Mouse (Mus musculus) limb, embryonic 15.5 days (tissue): Measurements from ENCODE around the gene Vgll4. TPM values are rescaled to one million over a fixed set of nuclear protein-coding genes. Genes with fewer than 3 reads are reported as not detected.
A peak's percentile ranks its signal among the peaks of the same experiment; 100 is the strongest.

ENCODE experiments used
- ATAC-seq: fragments of 200-750 bp; cut with Nextera tagmentation; 2 replicates; pipeline ENCODE4 v1.8.0; 2017; ENCODE audit warnings: low read depth, moderate TSS enrichment; ENCODE audit not compliant: insufficient number of reproducible peaks, low FRiP score, low TSS enrichment
- H3K27ac ChIP-seq: fragments of 300-500 bp; sonication (generic); 2 replicates; pipeline ENCODE4 v1.5.1; 2015; ENCODE audit warnings: moderate library complexity, mild to moderate bottlenecking, inconsistent platforms
- H3K27me3 ChIP-seq: fragments of 300-500 bp; sonication (generic); 2 replicates; pipeline ENCODE4 v1.6.1; 2015; ENCODE audit warnings: inconsistent platforms
- H3K36me3 ChIP-seq: fragments of 300-500 bp; sonication (generic); 2 replicates; pipeline ENCODE4 v1.6.1; 2015; ENCODE audit warnings: inconsistent platforms
- H3K4me1 ChIP-seq: fragments of 300-500 bp; sonication (generic); 2 replicates; pipeline ENCODE4 v1.6.1; 2015; ENCODE audit warnings: inconsistent platforms
- H3K4me2 ChIP-seq: fragments of 300-500 bp; sonication (generic); 2 replicates; pipeline ENCODE4 v1.6.1; 2015; ENCODE audit warnings: mild to moderate bottlenecking, inconsistent platforms
- H3K4me3 ChIP-seq: fragments of 300-500 bp; sonication (generic); 2 replicates; pipeline ENCODE4 v1.5.1; 2015; ENCODE audit warnings: mild to moderate bottlenecking, inconsistent platforms
- H3K9ac ChIP-seq: fragments of 300-500 bp; sonication (generic); 2 replicates; pipeline ENCODE4 v1.6.1; 2015; ENCODE audit warnings: inconsistent platforms
- H3K9me3 ChIP-seq: fragments of 300-500 bp; sonication (generic); 2 replicates; pipeline ENCODE4 v1.6.1; 2016; ENCODE audit warnings: inconsistent platforms
- WGBS: fragments of 180-500 bp; shearing (Covaris S2); methylation state at CpG from one replicate; pipeline ENCODE4 v1.1.7; 2015; 5-methylcytosine and 5-hydroxymethylcytosine counted together
- polyA plus RNA-seq: library from polyadenylated mRNA; unstranded; fragments of >200 nt; fragmentation: Nextera tagmentation; extraction: Ambion mirVana; gene quantifications from 2 replicates; pipeline ENCODE4 v1.2.1, GENCODE M21; 2015

The Vgll4 gene
- polyA plus RNA-seq, 1 experiment from 2014 or later = 130 TPM

- H3K4me1 ChIP-seq = peaks cover 47% of the 10 kb centered on the region
- no peak overlapping the region for H3K4me3 ChIP-seq
Measured at GRCm38 (mm10) chr6:114860677-114861568, 108.9 kb downstream of the Vgll4 start.

GRCm38 (mm10) chr6:114858722-114859053 lies 111.1 kb downstream of the Vgll4 start:
- peaks cover 48% of the 10 kb centered on the region for H3K4me1 ChIP-seq
- no peak overlapping the region for H3K9ac ChIP-seq
- H3K27ac ChIP-seq = no peak overlapping the region
- no peak overlapping the region for H3K4me3 ChIP-seq
- no peak overlapping the region for H3K4me2 ChIP-seq
- 83% methylated on average over 4 of the region's 4 CpGs for WGBS
- H3K36me3 ChIP-seq = peaks cover 50% of the 10 kb centered on the region
- no peak for ATAC-seq
- H3K9me3 ChIP-seq = no peaks in the 10 kb centered on the region
- H3K27me3 ChIP-seq = no peaks in the 10 kb centered on the region

More at GRCm38 (mm10) chr6:114860677-114861568, 108.9 kb downstream of the Vgll4 start:
- H3K9me3 ChIP-seq = no peaks in the 10 kb centered on the region
- H3K36me3 ChIP-seq = peaks cover 59% of the 10 kb centered on the region
- WGBS = 73% methylated on average over 14 of the region's 14 CpGs
- no peak overlapping the region for H3K4me2 ChIP-seq
- peak overlapping the region; percentile 61 for H3K27ac ChIP-seq
- H3K27me3 ChIP-seq = no peaks in the 10 kb centered on the region
- ATAC-seq = no peak
- H3K9ac ChIP-seq = no peak overlapping the region

- Histone ChIP-seq H3K27me3 (no peaks in the 10 kb centered on the region), H3K9ac (no peak overlapping the region), H3K36me3 (peaks cover 45% of the 10 kb centered on the region), H3K27ac (0 out of 2 replicates have a peak overlapping the region, but pooled peaks have one; percentile 29), H3K4me2 (no peak overlapping the region), H3K9me3 (no peaks in the 10 kb centered on the region), H3K4me1 (peaks cover 51% of the 10 kb centered on the region), H3K4me3 (no peak overlapping the region)
- WGBS = 79% methylated on average over 3 of the region's 3 CpGs
- ATAC-seq = no peak
Measured at GRCm38 (mm10) chr6:114857996-114858721, 111.6 kb downstream of the Vgll4 start.

GRCm38 (mm10) chr6:114856501-114856900 lies 113.3 kb downstream of the Vgll4 start:
- H3K27ac ChIP-seq = no peak overlapping the region
- H3K4me1 ChIP-seq = peaks cover 54% of the 10 kb centered on the region
- 75% methylated on average over 4 of the region's 4 CpGs for WGBS
- peaks cover 29% of the 10 kb centered on the region for H3K36me3 ChIP-seq
- H3K27me3 ChIP-seq = no peaks in the 10 kb centered on the region
- no peak overlapping the region for H3K9ac ChIP-seq
- no peak overlapping the region for H3K4me3 ChIP-seq
- no peak overlapping the region for H3K4me2 ChIP-seq
- H3K9me3 ChIP-seq = no peaks in the 10 kb centered on the region
- ATAC-seq = no peak

- Histone ChIP-seq H3K27me3 (no peaks in the 10 kb centered on the region), H3K9ac (no peak overlapping the region), H3K9me3 (no peaks in the 10 kb centered on the region), H3K4me1 (peaks cover 46% of the 10 kb centered on the region), H3K4me3 (no peak overlapping the region), H3K27ac (0 out of 2 replicates have a peak overlapping the region, but pooled peaks have one; percentile 34), H3K4me2 (no peak overlapping the region), H3K36me3 (peaks cover 20% of the 10 kb centered on the region)
- 51% methylated on average over 3 of the region's 3 CpGs for WGBS
- ATAC-seq = no peak
Measured at GRCm38 (mm10) chr6:114855644-114856043, 114.2 kb downstream of the Vgll4 start.

GRCm38 (mm10) chr6:114854368-114854767 lies 115.4 kb downstream of the Vgll4 start:
- 37% methylated on average over 2 of the region's 2 CpGs for WGBS
- no peak overlapping the region for H3K4me3 ChIP-seq
- peaks cover 11% of the 10 kb centered on the region for H3K36me3 ChIP-seq
- H3K4me2 ChIP-seq = no peak overlapping the region
- no peak for ATAC-seq
- no peak overlapping the region for H3K9ac ChIP-seq
- H3K27me3 ChIP-seq = no peaks in the 10 kb centered on the region
- H3K9me3 ChIP-seq = no peaks in the 10 kb centered on the region
- peaks cover 50% of the 10 kb centered on the region for H3K4me1 ChIP-seq
- H3K27ac ChIP-seq = peak overlapping the region; percentile 34; the same call in 1 of the 2 replicates

- no peak overlapping the region for H3K4me2 ChIP-seq
- H3K9me3 ChIP-seq = no peaks in the 10 kb centered on the region
- WGBS = 29% methylated on average over 3 of the region's 3 CpGs
- no peak overlapping the region for H3K9ac ChIP-seq
- no peak overlapping the region for H3K27ac ChIP-seq
- H3K27me3 ChIP-seq = no peaks in the 10 kb centered on the region
- no peaks in the 10 kb centered on the region for H3K36me3 ChIP-seq
- peaks cover 63% of the 10 kb centered on the region for H3K4me1 ChIP-seq
- no peak overlapping the region for H3K4me3 ChIP-seq
- no peak for ATAC-seq
Measured at GRCm38 (mm10) chr6:114852739-114853138, 117.1 kb downstream of the Vgll4 start.

- ATAC-seq = no peak
- no peak overlapping the region for H3K9ac ChIP-seq
- H3K4me1 ChIP-seq = peaks cover 63% of the 10 kb centered on the region
- no peak overlapping the region for H3K4me3 ChIP-seq
- H3K4me2 ChIP-seq = no peak overlapping the region
- no peak overlapping the region for H3K27ac ChIP-seq
- H3K27me3 ChIP-seq = no peaks in the 10 kb centered on the region
- WGBS = 43% methylated on average over 7 of the region's 7 CpGs
- H3K36me3 ChIP-seq = no peaks in the 10 kb centered on the region
- H3K9me3 ChIP-seq = no peaks in the 10 kb centered on the region
Measured at GRCm38 (mm10) chr6:114851688-114852087, 118.1 kb downstream of the Vgll4 start.

- Histone ChIP-seq H3K27ac (no peak overlapping the region), H3K4me2 (no peak overlapping the region), H3K36me3 (no peaks in the 10 kb centered on the region), H3K4me1 (peaks cover 55% of the 10 kb centered on the region), H3K9me3 (no peaks in the 10 kb centered on the region), H3K9ac (no peak overlapping the region), H3K4me3 (no peak overlapping the region), H3K27me3 (no peaks in the 10 kb centered on the region)
- WGBS = 85% methylated on average over 8 of the region's 8 CpGs
- no peak for ATAC-seq
Measured at GRCm38 (mm10) chr6:114849787-114850186, 120.0 kb downstream of the Vgll4 start.

- ATAC-seq = no peak
- 44% methylated on average over 7 of the region's 7 CpGs for WGBS
- Histone ChIP-seq H3K4me1 (peaks cover 49% of the 10 kb centered on the region), H3K9me3 (no peaks in the 10 kb centered on the region), H3K27me3 (no peaks in the 10 kb centered on the region), H3K27ac (no peak overlapping the region), H3K9ac (no peak overlapping the region), H3K4me2 (no peak overlapping the region), H3K4me3 (no peak overlapping the region), H3K36me3 (no peaks in the 10 kb centered on the region)
Measured at GRCm38 (mm10) chr6:114848761-114849160, 121.0 kb downstream of the Vgll4 start.

GRCm38 (mm10) chr6:114847582-114848174 lies 122.1 kb downstream of the Vgll4 start:
- Histone ChIP-seq H3K36me3 (no peaks in the 10 kb centered on the region), H3K9me3 (no peaks in the 10 kb centered on the region), H3K27ac (no peak overlapping the region), H3K9ac (no peak overlapping the region), H3K4me1 (peaks cover 40% of the 10 kb centered on the region), H3K4me3 (no peak overlapping the region), H3K27me3 (no peaks in the 10 kb centered on the region), H3K4me2 (no peak overlapping the region)
- ATAC-seq = no peak
- 74% methylated on average over 12 of the region's 12 CpGs for WGBS
